Mouse (Mus musculus) cerebellum, postnatal 36 days (tissue): Measurements from ENCODE around the gene Trim15.
"Not testable (repeated sequence)": the region's sequence is repeated elsewhere in the genome, so short reads cannot be mapped to it uniquely, and the experiment has no call there.

Experiments used
- DNase-seq, 2 experiments: peaks; one replicate each; pipeline ENCODE4 v3.0.0; 2021 to 2022; ENCODE audit warnings: mixed read lengths in 2 of 2

The Trim15 gene

GRCm38 (mm10) chr17:36866719-36867527 lies at the start of gene Trim15:
Gene Trim15 (minus strand): TSS chr17:36867210.
- DNase-seq, result no peak

GRCm38 (mm10) chr17:36915076-36915475 lies 48.1 kb upstream of the Trim15 start:
- peak; percentile 62 to 66 for DNase-seq

GRCm38 (mm10) chr17:36914108-36914507 lies 47.1 kb upstream of the Trim15 start:
- peak; percentile 77 to 83 for DNase-seq

DNA sequence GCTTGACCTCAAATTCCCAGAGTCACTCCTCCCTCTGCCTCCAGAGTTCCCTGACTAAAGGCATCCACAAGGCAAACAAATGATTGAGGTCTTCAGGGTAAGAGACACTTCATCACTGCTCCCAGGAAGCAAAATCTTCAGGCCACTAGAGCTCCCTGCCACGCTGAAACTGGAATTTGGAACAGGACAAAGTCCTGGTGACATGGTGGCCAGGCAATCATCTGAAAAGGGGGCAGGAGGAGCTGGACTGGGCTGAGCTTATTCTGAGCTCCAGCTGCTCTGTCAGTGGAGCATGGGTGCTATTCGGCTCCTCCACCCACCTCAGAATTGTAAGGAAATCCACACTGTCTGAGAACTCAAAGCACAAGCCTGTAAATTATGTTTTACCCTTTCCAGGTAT lies 45.0 kb upstream of the Trim15 start:
- DNase-seq, result no peak

DNA sequence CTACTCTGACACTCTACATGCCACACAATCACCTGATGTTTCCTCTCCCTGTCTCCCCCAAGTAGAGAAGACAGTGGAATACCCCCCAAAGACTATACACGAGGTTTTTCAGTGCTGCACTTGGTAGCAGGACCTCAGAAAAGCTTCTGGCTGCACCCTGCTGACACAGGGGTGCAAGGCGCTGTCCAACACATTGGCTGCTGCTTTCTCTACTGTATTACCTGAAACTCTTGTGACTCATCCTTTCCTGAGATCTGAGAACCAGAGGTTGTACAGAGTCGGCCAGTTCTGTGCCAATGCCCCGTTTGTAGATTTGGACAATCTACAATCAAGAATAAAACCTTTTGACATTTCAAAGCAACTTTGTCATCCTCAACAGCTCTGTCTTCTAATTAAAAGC lies 42.8 kb upstream of the Trim15 start:
- DNase-seq, result no peak

DNA sequence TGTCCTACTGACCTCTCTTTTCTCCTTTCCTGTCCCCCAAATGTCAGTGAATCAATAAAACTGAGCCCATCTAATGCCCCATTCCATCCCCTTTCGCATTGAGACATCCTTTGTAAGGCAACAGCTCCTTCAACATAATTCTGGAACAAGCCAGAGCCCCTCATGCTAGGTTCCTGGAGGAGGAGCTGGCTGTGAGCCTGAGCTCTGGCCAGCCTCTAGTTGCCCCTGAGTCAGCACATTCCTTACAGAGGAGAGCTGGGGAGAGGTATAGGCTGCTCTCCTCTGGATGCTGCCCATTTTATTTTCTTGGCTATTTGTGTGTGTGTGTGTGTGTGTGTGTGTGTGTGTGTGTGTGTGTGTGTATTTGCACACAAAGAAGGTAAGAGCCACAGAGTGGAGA lies 41.2 kb upstream of the Trim15 start:
- no peak for DNase-seq

- no peak for DNase-seq
Observed at GRCm38 (mm10) chr17:36903651-36904050, 36.6 kb upstream of the Trim15 start.

- DNase-seq, result no peak
Observed at GRCm38 (mm10) chr17:36900691-36901090, 33.7 kb upstream of the Trim15 start.

GRCm38 (mm10) chr17:36900001-36900400 lies 33.0 kb upstream of the Trim15 start:
- DNase-seq, result no peak

DNA sequence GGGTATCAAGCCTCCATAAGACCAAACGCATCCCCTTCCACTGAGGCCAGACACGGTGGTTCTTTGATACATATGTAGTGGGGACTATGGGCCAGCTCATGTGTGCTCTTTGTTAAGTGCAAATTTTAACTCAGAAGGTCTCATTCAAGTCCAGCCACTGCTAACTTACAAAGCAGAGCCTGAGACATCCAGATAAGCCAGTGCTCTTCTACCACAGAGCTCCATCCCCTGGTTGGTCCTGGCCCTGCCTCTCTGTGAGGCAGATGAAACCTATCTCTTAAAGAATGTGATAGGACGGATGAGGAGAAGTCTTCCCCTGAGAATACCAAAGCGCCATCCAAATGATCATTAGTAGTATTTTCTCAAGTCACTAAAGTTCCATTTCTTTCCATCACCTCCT lies 32.4 kb upstream of the Trim15 start:
- DNase-seq, result no peak

DNA sequence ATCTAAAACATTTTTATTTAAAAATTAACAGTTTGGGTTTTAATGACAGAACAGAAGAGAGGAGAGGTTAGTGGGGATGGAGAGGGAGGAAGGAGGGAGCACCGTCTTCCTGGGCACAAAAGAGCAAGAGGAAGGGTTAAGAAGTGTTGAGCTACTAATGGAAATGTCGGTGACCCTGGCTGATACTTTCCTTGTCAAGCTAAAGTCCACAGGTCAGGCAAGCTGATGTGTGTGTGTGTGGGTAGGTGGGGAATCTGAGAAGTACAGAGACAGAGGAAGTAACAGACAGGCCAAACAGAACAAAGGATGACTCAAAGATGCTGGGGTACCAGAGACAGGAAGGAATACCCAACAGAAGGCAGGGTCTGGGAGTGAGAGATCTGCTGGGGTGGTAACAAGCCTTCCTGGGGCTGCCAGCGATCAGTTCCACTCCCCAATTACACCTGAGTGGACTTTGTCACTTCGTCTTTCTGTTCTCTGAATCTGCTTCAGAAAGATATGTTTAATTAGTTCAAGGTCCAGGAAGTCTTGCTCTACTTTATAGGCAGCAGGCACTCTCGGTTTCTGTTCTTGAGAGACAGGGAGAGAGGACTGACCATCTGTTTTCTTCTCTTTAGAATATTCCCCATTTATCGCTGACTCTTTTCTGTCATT lies 30.7 kb upstream of the Trim15 start, which contains the start of gene Trim31:
TSS of gene Trim31 (plus strand) at position 567 of the 654 bp plus-strand sequence.
- no peak for DNase-seq

DNA sequence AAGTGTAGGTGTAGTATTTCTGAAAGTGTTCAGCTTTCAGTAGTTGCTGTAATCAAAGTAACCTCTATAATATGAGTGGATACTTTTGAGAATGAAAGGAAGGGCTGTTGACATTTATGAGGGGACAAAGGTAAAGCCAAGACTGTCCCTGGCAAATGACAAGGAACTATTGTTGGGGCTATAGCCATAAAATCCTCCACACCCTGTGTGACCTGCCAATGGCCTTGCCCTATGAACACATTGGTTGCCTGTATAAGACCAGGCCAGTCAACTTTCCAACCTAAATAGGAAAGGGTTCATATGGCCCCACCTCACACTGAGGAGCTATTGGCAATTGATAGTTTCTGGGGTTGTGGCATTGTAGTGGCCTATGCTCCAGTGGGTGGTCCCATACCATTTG lies 30.1 kb upstream of the Trim15 start:
- DNase-seq, result no peak

DNA sequence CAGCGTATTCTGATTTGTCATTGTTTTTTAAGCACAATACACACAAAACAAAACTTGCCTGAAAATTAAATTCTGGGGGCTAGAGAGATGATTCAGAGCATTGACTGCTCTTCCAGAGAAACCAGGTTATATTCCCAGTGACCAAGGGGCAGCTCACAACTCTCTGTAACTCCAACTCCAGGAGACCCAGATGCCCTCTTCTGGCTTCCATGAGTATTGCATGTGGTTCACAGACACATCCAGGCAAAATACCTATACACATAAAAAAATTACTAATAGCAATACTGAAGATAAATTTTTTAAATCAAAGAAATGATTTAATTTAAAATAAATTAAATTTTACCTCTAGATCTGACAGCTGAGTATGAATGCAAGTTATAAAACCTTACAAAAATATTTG lies 29.6 kb upstream of the Trim15 start:
- peak; percentile 21 to 44 for DNase-seq

DNA sequence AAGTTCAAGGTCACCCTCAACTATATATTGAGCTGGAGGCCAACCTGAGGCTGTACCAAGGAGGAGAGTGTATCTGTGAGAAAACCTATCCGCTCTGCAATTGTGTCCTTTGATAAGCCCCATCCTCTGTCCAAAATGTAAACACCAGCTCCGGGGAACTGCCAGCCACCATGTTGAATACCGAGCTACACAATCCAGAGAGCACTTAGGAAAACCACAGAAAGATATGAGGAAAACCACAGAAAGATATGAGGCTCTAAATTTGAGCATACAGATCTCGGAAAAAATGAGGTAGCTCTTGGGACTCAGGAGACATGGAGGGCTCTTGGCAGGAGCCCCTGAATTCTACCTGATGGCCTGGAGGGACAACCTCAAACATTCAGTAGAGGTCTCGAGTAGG lies 26.4 kb upstream of the Trim15 start:
- no peak for DNase-seq

GRCm38 (mm10) chr17:36892362-36892761 lies 25.4 kb upstream of the Trim15 start:
- peak; percentile 15 to 25 for DNase-seq

DNA sequence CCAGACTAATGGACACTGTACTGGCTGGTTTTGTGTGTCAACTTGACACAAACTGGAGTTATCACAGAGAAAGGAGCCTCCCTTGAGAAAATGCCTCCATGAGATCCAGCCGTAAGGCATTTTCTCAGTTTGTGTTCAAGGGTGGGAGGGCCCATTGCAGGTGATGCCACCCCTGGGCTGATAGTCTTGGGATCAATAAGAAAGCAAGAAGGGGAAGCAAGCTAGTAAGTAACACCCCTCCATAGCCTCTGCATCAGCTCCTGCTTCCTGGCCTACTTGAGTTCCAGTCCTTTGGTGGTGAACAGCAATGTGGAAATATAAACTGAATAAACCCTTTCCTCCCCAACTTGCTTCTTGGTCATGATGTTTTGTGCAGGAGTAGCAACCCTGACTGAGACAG lies 24.5 kb upstream of the Trim15 start:
- DNase-seq, result not testable (repeated sequence)

DNA sequence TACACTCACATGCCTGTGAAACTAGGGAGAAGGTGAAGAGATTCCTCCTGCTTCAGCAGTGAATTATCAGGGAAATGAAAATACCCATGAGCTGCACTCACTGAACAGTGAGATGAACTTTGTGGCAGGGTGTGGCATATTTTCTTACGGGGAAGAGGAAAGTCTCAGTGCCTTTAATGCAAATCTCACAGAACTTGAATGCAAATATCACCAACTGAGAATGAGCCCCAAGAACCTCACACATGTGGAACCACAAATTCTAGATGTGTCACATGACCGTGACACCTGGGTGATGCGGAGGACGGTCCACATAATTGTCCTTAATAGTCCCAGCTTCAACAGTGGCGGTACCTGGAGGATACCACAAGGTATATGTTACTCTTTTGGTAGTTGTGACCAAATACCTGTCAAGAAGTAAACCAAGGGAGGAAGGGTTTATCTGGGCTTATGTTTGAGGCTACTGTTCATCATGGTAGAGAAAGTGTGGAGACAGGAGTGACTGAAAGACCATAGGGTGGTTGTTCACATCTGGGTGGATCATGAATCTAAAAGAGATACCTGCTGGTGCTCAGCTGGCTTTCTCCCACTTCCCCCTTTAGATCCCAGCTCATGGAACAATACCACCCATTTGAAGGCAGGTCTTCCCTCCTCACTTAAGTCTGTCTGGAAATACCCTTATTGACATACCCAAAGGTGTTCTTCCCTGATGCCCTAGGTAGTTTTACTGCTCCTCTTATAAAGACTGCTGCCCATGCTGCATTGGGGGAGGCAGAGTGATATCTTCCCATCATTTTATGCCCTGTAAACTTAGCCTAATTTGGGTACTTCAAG lies 23.3 kb upstream of the Trim15 start, which contains the start of gene Trim40:
TSS of gene Trim40 (minus strand) at position 51 of the 831 bp plus-strand sequence.
- DNase-seq, result no peak

- no peak for DNase-seq
Observed at GRCm38 (mm10) chr17:36885132-36885790, 18.3 kb upstream of the Trim15 start.

GRCm38 (mm10) chr17:36883350-36883749 lies 16.3 kb upstream of the Trim15 start:
- no peak for DNase-seq

DNA sequence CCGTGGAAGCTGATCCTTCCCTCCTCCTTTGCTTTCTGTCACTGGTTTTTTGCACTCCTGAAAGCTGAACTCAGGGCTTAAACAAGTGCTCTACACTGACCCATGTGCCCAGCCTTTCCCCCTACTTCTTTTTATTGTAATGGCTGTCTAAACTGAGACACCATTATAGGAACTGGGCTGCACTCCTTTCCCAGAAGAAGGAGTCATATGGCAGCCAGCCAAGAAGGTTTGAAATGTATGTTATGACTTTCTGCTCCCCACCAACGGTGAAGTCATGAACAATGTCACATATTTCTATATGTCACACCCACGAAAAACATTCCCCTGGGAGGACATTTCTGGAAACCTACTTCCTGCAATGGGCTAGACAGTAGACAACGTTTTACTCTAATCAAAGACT lies 7.6 kb upstream of the Trim15 start:
- DNase-seq, result no peak

DNA sequence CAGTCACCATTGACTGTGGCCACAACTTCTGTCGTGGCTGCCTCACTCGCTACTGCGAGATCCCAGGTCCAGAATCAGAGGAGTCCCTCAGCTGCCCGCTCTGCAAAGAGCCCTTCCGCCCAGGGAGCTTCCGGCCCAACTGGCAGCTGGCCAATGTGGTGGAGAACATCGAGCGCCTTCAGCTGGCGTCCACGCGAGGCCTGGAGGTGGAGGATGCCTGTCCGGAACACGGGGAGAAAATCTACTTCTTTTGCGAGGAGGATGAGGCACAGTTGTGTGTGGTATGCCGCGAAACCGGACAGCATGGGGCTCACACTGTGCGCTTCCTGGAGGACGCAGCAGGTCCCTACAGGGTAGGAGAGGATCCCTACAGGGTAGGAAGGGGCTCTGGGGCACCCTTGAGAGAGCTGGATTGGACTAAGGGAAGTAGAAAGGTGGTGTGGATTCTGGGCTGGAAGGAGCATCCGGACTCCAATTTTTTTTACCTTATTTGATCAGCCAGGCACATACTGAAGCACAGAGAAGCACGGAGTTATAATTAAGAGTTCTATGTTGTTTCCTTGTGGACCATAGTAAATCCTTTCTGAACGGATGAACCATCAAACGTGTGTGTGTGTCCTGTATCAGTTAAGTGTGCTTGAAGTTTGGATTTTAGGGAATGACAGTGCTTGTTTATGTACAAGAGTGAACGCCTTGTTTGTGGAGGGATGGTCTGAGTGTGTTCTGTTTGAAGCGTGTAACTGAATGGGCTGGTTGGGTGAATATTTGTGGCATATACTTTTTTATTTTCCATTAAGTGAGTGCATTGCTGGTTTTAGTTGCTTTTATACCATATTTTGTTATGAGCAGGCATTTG lies 3.2 kb upstream of the Trim15 start:
- DNase-seq, result no peak
